Mouse (Mus musculus) thymus, postnatal 0 days (tissue): ENCODE data around the gene Mrgprb8. TPM values are rescaled to one million over a fixed set of nuclear protein-coding genes. Genes with fewer than 3 reads are reported as not detected.
"Not testable (repeated sequence)": the region's sequence is repeated elsewhere in the genome, so short reads cannot be mapped to it uniquely, and the experiment has no call there.

Source experiments
- DNase-seq: peaks from one replicate; pipeline ENCODE4 v3.0.0-alpha.2; 2015; ENCODE audit warnings: low spot score
- polyA plus RNA-seq: library from polyadenylated mRNA; unstranded; fragments of >200 nt; fragmentation: Nextera tagmentation; extraction: Ambion mirVana; gene quantifications from 2 replicates; pipeline ENCODE4 v1.2.1, GENCODE M21; 2015

The Mrgprb8 gene
- not detected in 2 replicates for polyA plus RNA-seq

GRCm38 (mm10) chr7:48388226-48388625, at the start of gene Mrgprb8:
TSS of gene Mrgprb8 (plus strand) at chr7:48388526.
- no peak for DNase-seq

GRCm38 (mm10) chr7:48435936-48436335, 47.6 kb downstream of the Mrgprb8 start:
- DNase-seq: not testable (repeated sequence)

GRCm38 (mm10) chr7:48436581-48436980, 48.3 kb downstream of the Mrgprb8 start:
- DNase-seq: no peak

Other genes starting within 250 kb of the Mrgprb8 start
- not detected in 2 replicates for gene Mrgprb5, start 219.5 kb upstream of the Mrgprb8 start, polyA plus RNA-seq
- gene Mrgprb4, start 189.2 kb upstream of the Mrgprb8 start, polyA plus RNA-seq: not detected in 2 replicates
- 0.08 TPM in 1 of 2 replicates, not detected in the other for gene Mrgprb1, start 67.8 kb downstream of the Mrgprb8 start, polyA plus RNA-seq
- gene Mrgprx2, start 110.8 kb downstream of the Mrgprb8 start, polyA plus RNA-seq: not detected in 2 replicates
- gene Mrgprb2, start 169.6 kb downstream of the Mrgprb8 start, polyA plus RNA-seq: 0.15 and 0.21 TPM in 2 replicates